Comparison of ENCODE assay signal across 8 mouse cellular contexts in genomic region chr12:76402991-76403885, GRCm38 (mm10). TPM values are rescaled to one million over a fixed set of nuclear protein-coding genes. Genes with fewer than 3 reads are reported as not detected.
DNase-seq lines count a peak whose midpoint lies in the region; ATAC-seq and TF ChIP-seq lines count a peak whose summit lies in the region.

No protein-coding gene starts in this region.

- H3K4me1 ChIP-seq in heart, embryonic 13.5 days, result peaks cover 33% of the 10 kb centered on the region
- peaks cover 33% of the 10 kb centered on the region for H3K4me1 ChIP-seq in E14TG2a.4 (replicated peaks; ENCODE audit: low read depth, low read length)
- H3K4me1 ChIP-seq in embryonic facial prominence, embryonic 11.5 days (ENCODE audit: control insufficient read depth, insufficient read depth, low read length), result peaks cover 2% of the 10 kb centered on the region; the same call in 1 of the 2 replicates

- DNase-seq in heart, postnatal 14 days, result no peak
- DNase-seq in embryonic facial prominence, embryonic 11.5 days (ENCODE audit: low spot score), result peak; percentile 89
- peak; percentile 95 for DNase-seq in induced T-regulatory cell, adult 2 months (ENCODE audit: low read depth)
- peak; percentile 13 for DNase-seq in thymus, postnatal 0 days (ENCODE audit: low spot score)
- DNase-seq in c-Kit-positive CD71-positive TER-119-positive erythroid progenitor cells, embryonic 14.5 days (ENCODE audit: low spot score), result no peak

- peak overlapping the region; percentile 92 for H3K27ac ChIP-seq in heart, embryonic 13.5 days (replicated peaks)
- peak overlapping the region; percentile 76 for H3K27ac ChIP-seq in embryonic facial prominence, embryonic 11.5 days (replicated peaks; ENCODE audit: low read depth, low read length)

- WGBS in heart, embryonic 13.5 days, result 1% methylated on average over 54 of the region's 54 CpGs
- WGBS in embryonic facial prominence, embryonic 11.5 days, result 1% methylated on average over 54 of the region's 54 CpGs

- peak overlapping the region; percentile 97 for H3K4me2 ChIP-seq in heart, embryonic 13.5 days
- H3K4me2 ChIP-seq in embryonic facial prominence, embryonic 11.5 days (ENCODE audit: low read depth, low read length), result peak overlapping the region; percentile 71

- peak overlapping the region; percentile 80 for H3K9ac ChIP-seq in heart, embryonic 13.5 days
- peak overlapping the region; percentile 64 for H3K9ac ChIP-seq in embryonic facial prominence, embryonic 11.5 days (replicated peaks; ENCODE audit: low read length)

- intact Hi-C loops in heart, postnatal 14 days (cut with DNase I), result loop anchor here (2.0 kb wide), 1 partner anchor 32 kb away; the partner anchor contains the start of gene Zbtb1

- peaks cover 35% of the 10 kb centered on the region for H3K27me3 ChIP-seq in heart, embryonic 13.5 days (replicated peaks)
- H3K27me3 ChIP-seq in E14TG2a.4 (ENCODE audit: insufficient read depth, low read length), result peaks cover 55% of the 10 kb centered on the region
- H3K27me3 ChIP-seq in embryonic facial prominence, embryonic 11.5 days (ENCODE audit: control insufficient read depth, insufficient read depth, low read length), result peaks cover 14% of the 10 kb centered on the region

- no peaks in the 10 kb centered on the region for H3K9me3 ChIP-seq in heart, embryonic 13.5 days
- no peaks in the 10 kb centered on the region for H3K9me3 ChIP-seq in E14TG2a.4 (ENCODE audit: low read length)
- no peaks in the 10 kb centered on the region for H3K9me3 ChIP-seq in embryonic facial prominence, embryonic 11.5 days (replicated peaks; ENCODE audit: control insufficient read depth, low read length)

- no peak for TF ChIP-seq CTCF in E14TG2a.4 (conservative IDR thresholded peaks at IDR 0.05; ENCODE audit: low read length)

- peak; percentile 83 for ATAC-seq in heart, embryonic 13.5 days (ENCODE audit: extremely low read depth, insufficient number of reproducible peaks, low FRiP score, low TSS enrichment)
- peak; percentile 90 for ATAC-seq in embryonic facial prominence, embryonic 11.5 days (replicated peaks; ENCODE audit: insufficient number of reproducible peaks, low FRiP score, low TSS enrichment, low read depth)
- peak; percentile 59 for ATAC-seq in megakaryocyte progenitor cell, adult 5-6 weeks (replicated peaks; ENCODE audit: poor library complexity)

- peak overlapping the region; percentile 61 for H3K4me3 ChIP-seq in heart, embryonic 13.5 days
- H3K4me3 ChIP-seq in E14TG2a.4 (replicated peaks; ENCODE audit: low read length), result peak overlapping the region; percentile 95
- peak overlapping the region; percentile 65 for H3K4me3 ChIP-seq in embryonic facial prominence, embryonic 11.5 days (ENCODE audit: low read depth, low read length)

- H3K36me3 ChIP-seq in heart, embryonic 13.5 days, result no peaks in the 10 kb centered on the region; the same call in 1 of the 2 replicates
- no peaks in the 10 kb centered on the region for H3K36me3 ChIP-seq in E14TG2a.4 (ENCODE audit: insufficient read depth, low read length)
- no peaks in the 10 kb centered on the region for H3K36me3 ChIP-seq in embryonic facial prominence, embryonic 11.5 days (replicated peaks; ENCODE audit: control insufficient read depth, insufficient read depth, low read depth, low read length)

RNA-seq across cellular contexts. Expression of gene Hspa2, which starts 0.7 kb away (rescaled TPM):
- polyA plus RNA-seq in heart, embryonic 13.5 days (2015; fragmentation: Nextera tagmentation; extraction: Ambion mirVana), result 15.1 and 15.5 TPM in 2 replicates
- total RNA-seq in heart, postnatal 14 days (2021), result 10 to 100 TPM in 1 of 2 experiments, 1 to 10 TPM in 1; 9.7 to 10.7 TPM
- polyA plus RNA-seq in embryonic facial prominence, embryonic 11.5 days (2014; fragmentation: Nextera tagmentation; extraction: Ambion mirVana), result 3.9 and 6.0 TPM in 2 replicates
- 6.9 and 8.3 TPM in 2 replicates for total RNA-seq in megakaryocyte progenitor cell, adult 5-6 weeks (2015)
- total RNA-seq in megakaryocyte progenitor cell, adult 5-6 weeks (2017), result 18.2 and 19.9 TPM in 2 replicates
- polyA plus RNA-seq in thymus, postnatal 0 days (2015; fragmentation: Nextera tagmentation; extraction: Ambion mirVana), result 3.5 and 4.2 TPM in 2 replicates

RNA-seq across cellular contexts. Expression of gene Ppp1r36, which starts 14.1 kb away (rescaled TPM):
- polyA plus RNA-seq in heart, embryonic 13.5 days (2015; fragmentation: Nextera tagmentation; extraction: Ambion mirVana), result 2.0 and 3.1 TPM in 2 replicates
- under 1 TPM; 0.24 to 0.78 TPM for total RNA-seq in heart, postnatal 14 days (2021)
- polyA plus RNA-seq in embryonic facial prominence, embryonic 11.5 days (2014; fragmentation: Nextera tagmentation; extraction: Ambion mirVana), result 1.2 and 2.5 TPM in 2 replicates
- total RNA-seq in megakaryocyte progenitor cell, adult 5-6 weeks (2015), result 0.39 and 0.72 TPM in 2 replicates
- total RNA-seq in megakaryocyte progenitor cell, adult 5-6 weeks (2017), result 0.24 TPM in 1 of 2 replicates, not detected in the other
- 0.26 and 0.32 TPM in 2 replicates for polyA plus RNA-seq in thymus, postnatal 0 days (2015; fragmentation: Nextera tagmentation; extraction: Ambion mirVana)

RNA-seq across cellular contexts. Expression of gene Zbtb1, which starts 33.2 kb away (rescaled TPM):
- 6.3 and 6.4 TPM in 2 replicates for polyA plus RNA-seq in heart, embryonic 13.5 days (2015; fragmentation: Nextera tagmentation; extraction: Ambion mirVana)
- total RNA-seq in heart, postnatal 14 days (2021), result 1 to 10 TPM; 5.0 to 5.2 TPM
- polyA plus RNA-seq in embryonic facial prominence, embryonic 11.5 days (2014; fragmentation: Nextera tagmentation; extraction: Ambion mirVana), result 11.3 and 11.7 TPM in 2 replicates
- total RNA-seq in megakaryocyte progenitor cell, adult 5-6 weeks (2015), result 14.8 and 17.7 TPM in 2 replicates
- total RNA-seq in megakaryocyte progenitor cell, adult 5-6 weeks (2017), result 12.7 and 18.0 TPM in 2 replicates
- 13.9 and 15.5 TPM in 2 replicates for polyA plus RNA-seq in thymus, postnatal 0 days (2015; fragmentation: Nextera tagmentation; extraction: Ambion mirVana)

RNA-seq across cellular contexts. Expression of gene Zbtb25, which starts 33.8 kb away (rescaled TPM):
- polyA plus RNA-seq in heart, embryonic 13.5 days (2015; fragmentation: Nextera tagmentation; extraction: Ambion mirVana), result 11.8 and 13.2 TPM in 2 replicates
- 1 to 10 TPM; 7.5 to 8.3 TPM for total RNA-seq in heart, postnatal 14 days (2021)
- polyA plus RNA-seq in embryonic facial prominence, embryonic 11.5 days (2014; fragmentation: Nextera tagmentation; extraction: Ambion mirVana), result 21.2 and 22.3 TPM in 2 replicates
- 31.1 and 39.7 TPM in 2 replicates for total RNA-seq in megakaryocyte progenitor cell, adult 5-6 weeks (2015)
- total RNA-seq in megakaryocyte progenitor cell, adult 5-6 weeks (2017), result 15.2 and 17.0 TPM in 2 replicates
- 27.0 and 28.8 TPM in 2 replicates for polyA plus RNA-seq in thymus, postnatal 0 days (2015; fragmentation: Nextera tagmentation; extraction: Ambion mirVana)

Comparison
In these comparisons a context has a peak if more than half of its experiments do, and no peak if none do; other contexts are left out.
1. DNase-seq: peak in embryonic facial prominence, embryonic 11.5 days (single experiment), induced T-regulatory cell, adult 2 months (single experiment) and thymus, postnatal 0 days (single experiment); none in heart, postnatal 14 days (0 of 2) and c-Kit-positive CD71-positive TER-119-positive erythroid progenitor cells, embryonic 14.5 days (single experiment).
2. Peak in every context shown above with its lines, with median percentiles within 50 percentile points of each other: ATAC-seq and H3K4me3 ChIP-seq.